Mouse (Mus musculus) cerebellum, postnatal 14 days (tissue): ENCODE data around the gene Sema6d.

Experiments
- DNase-seq, 2 experiments: peaks; one replicate each; pipeline ENCODE4 v3.0.0; 2021; ENCODE audit warnings: mixed read lengths in 2 of 2

The Sema6d gene

GRCm38 (mm10) chr2:124573734-124574133 lies 484.0 kb downstream of the Sema6d start:
- DNase-seq, result no peak

DNA sequence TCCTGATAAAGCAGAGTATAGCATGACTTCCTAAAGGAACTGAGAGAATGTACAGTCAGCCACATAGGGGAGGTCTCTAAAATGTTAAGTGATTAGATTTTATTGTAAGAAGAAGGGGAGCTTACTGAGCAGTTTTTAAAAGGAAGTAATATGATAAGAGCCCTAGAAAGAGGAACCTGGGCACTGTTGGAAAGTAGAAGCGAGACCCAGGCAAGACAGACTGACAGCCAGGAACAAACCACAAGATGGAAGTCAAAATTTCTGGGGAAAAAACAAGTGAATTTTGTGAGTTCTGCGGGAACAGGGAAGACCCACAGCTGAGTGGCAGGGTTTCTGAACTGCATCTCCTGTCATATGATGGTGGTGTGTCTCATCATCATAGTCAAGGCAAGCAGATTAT lies 486.3 kb downstream of the Sema6d start:
- no peak for DNase-seq

DNA sequence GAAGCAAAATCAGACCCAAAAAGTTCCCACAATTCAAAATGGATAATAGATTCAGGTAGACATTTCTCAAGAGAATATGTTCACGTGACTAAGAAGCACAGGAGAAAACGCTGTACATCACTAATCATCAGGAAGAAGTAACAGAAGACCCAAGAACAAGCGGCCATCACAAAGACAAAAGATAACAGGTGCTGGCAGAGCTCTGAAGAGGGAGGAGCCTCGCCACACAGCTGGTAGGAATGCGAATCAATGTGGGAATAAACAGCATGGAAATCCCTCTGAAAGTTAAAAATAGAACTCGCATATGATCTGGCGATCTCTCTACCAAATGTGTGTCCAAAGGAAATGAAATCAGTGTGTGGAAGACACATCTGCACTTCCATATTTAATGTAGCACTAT lies 493.8 kb downstream of the Sema6d start:
- DNase-seq, result no peak

GRCm38 (mm10) chr2:124592750-124593149 lies 503.0 kb downstream of the Sema6d start:
- DNase-seq, result no peak

- DNase-seq, result no peak
These were observed 509.2 kb downstream of the Sema6d start for GRCm38 (mm10) chr2:124599014-124599413.

GRCm38 (mm10) chr2:124601702-124602378 lies 512.1 kb downstream of the Sema6d start:
- no peak for DNase-seq

DNA sequence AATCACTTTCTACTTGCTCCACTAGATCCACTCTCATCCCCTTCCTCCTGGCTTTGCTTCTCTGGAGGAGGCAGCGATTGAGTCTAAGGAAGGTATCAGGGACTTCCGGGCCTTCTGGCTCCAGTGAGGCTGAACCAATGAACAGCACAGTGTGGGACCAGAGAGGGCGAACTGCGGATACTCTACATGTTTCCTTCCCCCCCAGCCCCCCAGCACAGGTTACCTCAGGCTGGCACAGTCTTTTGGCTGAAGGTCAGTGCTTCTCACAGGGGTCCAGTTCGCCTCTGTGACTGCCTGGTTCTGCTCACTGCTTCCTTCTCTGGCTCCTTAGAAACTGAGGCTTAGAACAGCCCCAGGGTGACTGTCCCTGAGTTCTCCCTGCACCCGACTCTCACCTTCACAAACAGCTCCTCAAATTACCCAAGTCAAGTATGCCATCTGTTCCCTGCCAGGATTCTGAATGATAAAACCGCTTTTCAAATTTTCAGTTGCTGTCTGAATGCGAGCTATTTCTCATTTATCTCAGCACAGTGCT lies 512.7 kb downstream of the Sema6d start:
- DNase-seq, result peak in 1 of 2 experiments; percentile 26

DNA sequence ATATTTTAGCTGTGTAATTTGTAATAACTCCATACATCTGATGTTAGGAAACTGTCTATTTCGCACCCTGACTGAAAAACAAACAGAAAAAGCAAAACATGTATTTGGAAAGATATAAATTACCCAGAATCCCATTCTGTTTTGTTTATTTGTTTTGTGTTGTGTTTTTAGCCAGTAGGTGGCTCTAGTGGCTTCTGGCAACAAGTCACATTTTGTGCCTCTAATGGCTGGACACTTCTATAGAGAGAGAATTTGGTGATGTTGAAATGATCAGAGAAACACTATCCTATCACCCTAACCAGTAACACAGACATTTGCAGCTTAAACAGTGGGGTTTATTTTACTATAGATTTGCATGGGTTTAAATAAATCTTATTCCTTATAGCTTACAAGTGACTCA lies 515.6 kb downstream of the Sema6d start:
- peak; percentile 51 to 54 for DNase-seq

GRCm38 (mm10) chr2:124607986-124608385 lies 518.2 kb downstream of the Sema6d start:
- DNase-seq, result no peak

- no peak for DNase-seq
These were observed 518.8 kb downstream of the Sema6d start for GRCm38 (mm10) chr2:124608546-124608945.

GRCm38 (mm10) chr2:124609014-124609413 lies 519.2 kb downstream of the Sema6d start:
- DNase-seq, result no peak

DNA sequence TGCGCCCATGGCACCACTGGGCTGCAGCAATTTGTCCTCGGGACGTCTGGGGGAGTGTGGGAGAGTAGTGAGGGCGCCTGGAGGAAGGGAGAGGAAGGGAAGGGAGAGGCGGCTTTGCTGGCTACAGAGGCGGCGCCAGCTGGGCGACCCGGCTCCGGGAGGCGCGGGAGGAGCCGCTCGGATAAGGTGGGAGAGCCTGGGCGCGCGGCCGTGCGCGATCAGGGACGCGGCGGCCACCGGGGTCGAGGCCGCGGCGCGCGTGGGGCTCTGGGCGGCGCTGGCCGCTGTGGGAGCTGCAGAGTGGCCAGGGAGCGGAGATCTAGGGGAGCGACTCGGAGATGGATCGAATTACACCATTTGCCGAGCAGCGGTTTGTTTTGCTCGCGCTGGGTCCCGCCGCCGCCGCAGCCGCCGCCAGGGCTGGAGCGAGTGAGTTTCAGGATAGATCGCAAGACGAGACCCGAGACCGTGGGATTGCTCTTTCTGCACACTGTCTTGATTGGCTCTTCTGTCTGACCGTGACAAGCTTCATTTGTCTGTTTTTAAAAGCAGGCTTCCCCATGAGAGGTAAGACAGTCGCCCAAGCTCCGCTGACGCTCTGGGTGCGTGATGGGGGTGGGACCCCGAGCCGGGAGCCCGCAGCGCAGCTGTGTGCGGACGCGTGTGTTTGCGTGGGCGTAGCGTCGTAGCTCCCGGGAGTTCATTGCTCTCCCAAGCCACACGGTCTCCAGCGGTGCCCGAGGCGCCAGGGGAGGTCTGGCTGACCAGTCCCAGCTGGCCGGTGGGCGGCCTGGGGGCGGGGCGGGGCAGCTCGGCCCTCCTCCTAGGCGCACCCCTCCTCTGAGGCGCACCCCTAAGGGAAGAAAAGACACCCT lies 520.2 kb downstream of the Sema6d start:
- DNase-seq, result peak; percentile 70 to 74

DNA sequence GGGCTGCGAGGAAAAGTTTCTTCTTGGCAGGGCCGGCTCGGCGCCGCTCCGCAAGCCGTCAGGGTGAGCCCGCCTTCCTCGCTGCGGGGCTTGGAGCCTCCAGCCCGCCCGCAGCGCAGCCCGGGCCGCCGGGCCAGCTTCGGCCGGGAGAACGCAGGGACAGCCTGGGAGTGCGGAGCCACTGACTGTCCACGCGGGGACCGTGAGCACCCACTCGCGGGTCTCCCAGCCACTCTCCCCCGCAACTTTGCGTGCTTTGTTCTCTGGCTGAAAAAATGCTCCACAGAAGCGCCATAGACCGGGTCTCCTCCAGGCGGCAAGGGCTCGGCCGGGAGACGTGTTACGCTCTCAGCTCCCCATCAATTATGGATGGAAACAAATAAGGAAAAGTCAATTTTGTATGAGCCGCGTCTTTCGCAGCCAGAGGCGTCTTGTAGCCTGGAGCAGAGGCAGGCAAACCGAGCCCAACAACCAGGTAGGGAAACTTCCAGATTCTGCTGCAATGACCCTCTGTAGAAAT lies 520.9 kb downstream of the Sema6d start:
- DNase-seq, result peak in 1 of 2 experiments; percentile 66

- DNase-seq, result no peak
These were observed 521.5 kb downstream of the Sema6d start for GRCm38 (mm10) chr2:124611226-124611625.

DNA sequence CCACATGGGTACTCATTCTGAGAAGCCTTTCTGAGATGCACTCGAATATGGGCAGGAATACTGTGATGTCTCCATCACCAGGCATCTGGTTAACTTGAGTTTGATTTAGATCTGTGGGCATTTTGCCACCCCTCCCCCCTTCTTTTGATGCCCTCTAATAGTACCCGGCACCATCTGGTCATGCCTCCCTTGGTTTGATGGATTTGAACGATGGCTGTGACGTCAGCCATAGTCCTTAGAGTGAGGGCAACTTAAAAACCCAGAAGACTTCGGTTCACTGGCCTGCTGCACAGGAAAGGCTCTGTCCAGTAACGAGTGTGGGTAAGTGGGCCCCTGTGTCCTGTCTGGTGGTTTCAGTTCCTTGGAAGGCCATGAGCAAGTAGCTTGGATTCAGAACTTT lies 522.5 kb downstream of the Sema6d start:
- peak; percentile 77 to 80 for DNase-seq

- no peak for DNase-seq
These were observed 523.1 kb downstream of the Sema6d start for GRCm38 (mm10) chr2:124612727-124613510.

- no peak for DNase-seq
These were observed 524.0 kb downstream of the Sema6d start for GRCm38 (mm10) chr2:124613671-124614210.

DNA sequence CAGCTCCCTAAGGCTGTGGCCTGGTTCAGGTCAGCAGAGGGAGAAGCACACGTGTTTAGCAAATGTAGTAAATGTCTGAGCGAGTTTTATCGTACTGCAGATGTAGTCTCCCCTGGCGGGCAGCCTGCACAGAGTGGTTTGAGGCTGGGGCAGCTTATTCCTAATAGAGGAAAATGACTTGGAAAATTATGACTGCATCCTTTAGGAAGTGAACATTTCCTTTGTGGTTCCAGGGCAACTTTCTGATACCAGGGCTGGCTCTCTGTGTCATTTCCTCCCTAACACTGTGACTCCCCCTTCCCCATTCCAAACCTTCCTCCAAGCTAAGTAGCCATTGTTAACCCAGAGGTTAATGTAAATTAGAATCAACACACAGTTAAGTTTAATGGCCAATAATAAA lies 527.0 kb downstream of the Sema6d start:
- no peak for DNase-seq

- no peak for DNase-seq
These were observed 527.7 kb downstream of the Sema6d start for GRCm38 (mm10) chr2:124617440-124617839.

GRCm38 (mm10) chr2:124618091-124618490 lies 528.3 kb downstream of the Sema6d start:
- DNase-seq, result no peak

DNA sequence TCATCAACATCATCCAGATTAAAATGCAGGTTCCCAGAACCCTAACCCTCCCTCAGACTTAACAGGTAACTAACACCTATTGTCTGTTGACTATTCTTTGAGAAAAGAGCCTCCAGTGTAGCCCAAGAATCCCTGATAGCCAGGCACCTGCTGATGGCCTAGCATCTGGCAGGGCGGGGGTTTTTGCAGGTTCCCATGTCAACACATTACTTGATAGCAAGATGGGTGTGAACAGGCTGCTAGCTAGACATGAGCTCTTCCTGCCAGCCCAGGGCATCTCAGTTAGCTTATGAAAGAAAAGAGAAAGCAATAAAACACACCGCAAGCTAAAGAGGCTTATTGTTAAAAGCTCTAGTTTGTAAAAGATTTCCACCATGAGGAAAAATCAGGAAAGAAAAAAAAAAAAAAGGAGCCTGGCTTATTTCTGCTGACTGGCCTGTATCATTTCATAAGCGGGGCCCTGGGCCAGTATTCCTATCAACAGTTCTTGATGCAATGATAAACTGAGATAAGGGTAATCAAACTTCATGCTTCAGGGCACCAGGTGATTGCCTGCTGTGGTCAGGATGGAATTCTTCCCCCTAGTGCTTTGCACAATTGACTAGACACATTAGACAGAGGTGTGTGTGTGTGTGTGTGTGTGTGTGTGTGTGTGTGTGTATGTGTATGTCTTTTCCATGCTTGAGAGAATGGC lies 528.9 kb downstream of the Sema6d start:
- DNase-seq, result no peak

DNA sequence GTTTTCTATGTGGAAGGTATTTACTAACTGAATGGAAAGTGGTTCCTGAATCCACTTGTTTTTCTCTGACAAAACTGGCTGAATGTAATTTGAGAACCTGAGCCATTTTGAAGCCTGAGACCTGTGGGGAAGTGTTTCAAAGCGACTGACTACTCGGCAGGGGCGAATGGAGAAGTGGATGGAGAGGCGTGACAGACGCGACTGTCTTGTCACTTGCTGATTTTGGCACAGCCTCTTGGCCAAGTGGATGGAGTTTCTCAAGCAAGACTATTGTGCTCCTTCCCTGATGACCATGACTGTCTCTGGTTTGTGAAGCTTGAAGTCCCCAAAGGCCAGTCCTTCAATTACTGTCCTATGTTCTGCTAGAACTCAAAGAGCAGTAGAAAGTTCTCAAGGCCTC lies 530.7 kb downstream of the Sema6d start:
- DNase-seq, result peak; percentile 37 to 59
